Mouse (Mus musculus): ENCODE data around the gene Rps13. TPM values are rescaled to one million over a fixed set of nuclear protein-coding genes. Genes with fewer than 3 reads are reported as not detected.

Gene Rps13
- total RNA-seq, 4 experiments from 2014 or later = 211 to 298 (median 263) TPM

- no peak for DNase-seq (ENCODE audit: low spot score in 2 of 2)
These were observed 41.6 kb downstream of the Rps13 start for GRCm38 (mm10) chr7:116292377-116292776.

GRCm38 (mm10) chr7:116290559-116290958, 43.4 kb downstream of the Rps13 start:
- no peak for DNase-seq (ENCODE audit: low spot score in 2 of 2)

- DNase-seq (ENCODE audit: low spot score in 2 of 2) = no peak
These were observed 45.0 kb downstream of the Rps13 start for GRCm38 (mm10) chr7:116288996-116289395.

GRCm38 (mm10) chr7:116287959-116288358, 46.0 kb downstream of the Rps13 start:
- no peak for DNase-seq (ENCODE audit: low spot score in 2 of 2)

GRCm38 (mm10) chr7:116286611-116287355, 47.2 kb downstream of the Rps13 start:
- DNase-seq (ENCODE audit: low spot score in 2 of 2) = no peak

GRCm38 (mm10) chr7:116286173-116286572, 47.8 kb downstream of the Rps13 start:
- DNase-seq (ENCODE audit: low spot score in 2 of 2) = no peak

- no peak for DNase-seq (ENCODE audit: low spot score in 2 of 2)
These were observed 48.8 kb downstream of the Rps13 start for GRCm38 (mm10) chr7:116285216-116285615.

GRCm38 (mm10) chr7:116282755-116283154, 51.2 kb downstream of the Rps13 start:
- DNase-seq (ENCODE audit: low spot score in 2 of 2) = no peak

Other genes with a start within 250 kb of the Rps13 start
- gene Gm4353, start 249.6 kb downstream of the Rps13 start, total RNA-seq (2022) = 1 to 10 TPM; 1.4 to 1.8 (median 1.5) TPM
- 1 to 10 TPM in 3 of 4 experiments, under 1 TPM in 1; 0.51 to 2.6 (median 1.4) TPM for gene Plekha7, start 25.8 kb downstream of the Rps13 start, total RNA-seq (2022)
- 1 to 10 TPM; 3.9 to 7.0 (median 5.7) TPM for gene Pik3c2a, start 109.3 kb upstream of the Rps13 start, total RNA-seq (2022)
- 1 to 10 TPM; 1.3 to 5.3 (median 2.6) TPM for gene Nucb2, start 170.2 kb upstream of the Rps13 start, total RNA-seq (2022)

All from gastrocnemius, adult 8-10 months (tissue).